Mouse (Mus musculus): ENCODE measurements around the gene Tns1.
"Not testable (repeated sequence)": the region's sequence is repeated elsewhere in the genome, so short reads cannot be mapped to it uniquely, and the experiment has no call there.

Tns1 gene
- long read RNA-seq, experiment 1, partial matches to known transcripts, result 3 of 56 reads
- long read RNA-seq, experiment 1, other reads (novel, unspliced or antisense), result 53 of 56 reads
- long read RNA-seq, experiment 2, partial matches to known transcripts, result 5 of 59 reads
- long read RNA-seq, experiment 2, other reads (novel, unspliced or antisense), result 54 of 59 reads

DNA sequence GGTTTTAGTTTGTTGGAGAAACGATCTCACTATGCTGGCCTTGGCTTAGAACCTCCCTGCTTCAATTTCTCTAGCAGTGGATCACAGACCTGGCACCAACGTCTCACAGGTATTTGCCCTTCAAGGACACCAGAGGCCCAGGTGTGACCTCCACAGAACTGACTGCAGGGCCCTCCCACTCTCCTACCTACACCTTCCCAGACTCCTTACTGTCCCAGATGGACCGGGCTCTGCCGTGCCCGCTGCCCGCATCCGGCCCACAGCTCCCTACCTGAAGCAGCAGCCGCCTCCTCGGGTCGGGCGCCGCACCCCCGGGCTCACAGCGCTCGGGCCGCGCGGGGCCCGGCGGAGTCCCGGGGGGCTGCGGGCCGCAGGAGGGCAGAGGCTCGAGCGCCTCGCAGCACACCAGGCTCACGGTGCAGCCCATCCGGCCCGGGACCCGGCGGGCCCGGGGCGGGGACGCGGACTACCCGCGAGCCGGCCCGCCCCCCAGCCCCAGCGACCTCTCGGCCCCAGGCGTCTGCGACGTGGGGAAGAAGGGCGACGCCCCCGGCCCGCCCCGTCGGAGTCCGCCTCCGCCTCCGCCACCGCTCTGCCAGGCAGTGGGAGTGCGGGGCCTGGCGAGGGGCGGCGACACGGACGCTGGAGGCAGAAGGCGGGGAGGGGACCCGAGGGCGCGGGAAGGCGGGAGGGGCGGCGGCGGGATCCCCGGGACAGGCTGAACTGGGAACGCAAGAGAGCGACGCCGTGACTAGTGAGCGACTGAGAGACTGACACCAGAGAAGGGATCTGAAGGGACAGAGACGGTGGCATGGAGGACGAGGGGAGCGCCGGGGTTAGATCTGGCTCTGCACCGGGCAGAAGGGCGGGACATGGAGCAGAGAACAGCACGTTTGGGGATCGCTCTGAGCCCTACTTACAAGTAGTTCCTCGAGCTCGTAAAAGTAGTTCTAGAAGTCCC is at the start of gene Tns1:
Gene Tns1 (minus strand): TSS at position 429 of the 961 bp plus-strand sequence.
- intact Hi-C loops (cut with DNase I), result loop anchor here (2.0 to 5.0 kb wide), 2 partner anchors 37 to 222 kb away; no protein-coding TSS in a partner anchor

DNA sequence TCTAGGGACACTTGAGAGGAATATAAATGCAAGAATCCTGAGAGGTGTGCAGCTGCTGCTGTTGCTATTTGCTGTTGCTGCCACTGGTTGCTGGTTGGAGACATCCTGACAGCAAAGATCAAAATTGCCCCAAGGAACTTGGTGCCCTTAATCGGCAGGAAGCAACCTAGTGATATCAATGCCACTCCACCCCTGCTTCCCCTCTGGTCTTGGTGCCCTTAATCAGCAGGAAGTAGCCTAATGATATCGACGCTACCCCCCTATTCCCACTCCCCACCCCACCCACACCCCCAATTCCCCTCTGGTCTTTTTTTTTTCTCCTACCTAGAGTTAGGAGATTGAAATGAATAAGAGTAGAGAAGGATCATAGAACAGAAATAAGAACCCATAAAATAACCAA is 48.5 kb upstream of the Tns1 start:
- intact Hi-C loops (cut with DNase I), result no loop called here

DNA sequence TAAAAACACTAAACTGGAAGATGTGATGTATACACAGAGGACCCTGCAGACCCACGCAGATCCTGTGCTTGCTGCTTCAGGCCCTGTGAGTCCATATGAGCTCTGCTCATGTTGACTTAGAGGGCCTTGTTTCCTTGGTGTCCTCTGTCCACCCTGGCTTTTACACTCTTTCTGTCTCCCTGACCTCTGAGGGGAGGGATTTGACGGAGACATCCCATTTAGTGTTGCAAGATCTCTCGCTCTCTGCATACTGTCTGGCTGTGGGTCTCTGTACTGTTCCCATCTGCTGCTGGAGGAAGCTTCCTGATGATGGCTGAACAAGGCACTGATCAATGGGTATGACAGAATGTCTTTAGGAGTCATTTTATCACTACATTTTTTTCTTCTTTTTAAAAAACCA is 45.5 kb upstream of the Tns1 start:
- intact Hi-C loops (cut with DNase I), result no loop called here

DNA sequence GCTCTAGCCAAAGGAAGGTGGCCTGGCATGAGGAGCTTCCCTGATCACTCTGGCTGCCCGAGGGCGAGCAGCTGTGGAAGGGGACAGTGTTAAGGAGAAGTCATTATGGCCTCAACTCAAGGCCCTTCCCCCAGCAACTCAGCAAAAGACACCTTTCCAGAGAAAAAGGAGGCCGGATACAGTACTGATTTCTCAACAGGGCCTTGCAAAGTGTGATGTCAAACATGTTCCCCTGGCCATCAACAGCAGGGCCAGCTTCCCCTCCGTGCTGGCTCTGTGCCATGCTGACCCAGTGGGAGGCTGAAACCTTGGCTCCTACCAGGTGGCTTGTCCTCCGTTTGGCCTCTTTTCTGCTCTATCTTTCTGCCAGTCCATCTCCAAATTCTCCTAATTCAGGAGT is 42.9 kb upstream of the Tns1 start:
- intact Hi-C loops (cut with DNase I), result no loop called here

DNA sequence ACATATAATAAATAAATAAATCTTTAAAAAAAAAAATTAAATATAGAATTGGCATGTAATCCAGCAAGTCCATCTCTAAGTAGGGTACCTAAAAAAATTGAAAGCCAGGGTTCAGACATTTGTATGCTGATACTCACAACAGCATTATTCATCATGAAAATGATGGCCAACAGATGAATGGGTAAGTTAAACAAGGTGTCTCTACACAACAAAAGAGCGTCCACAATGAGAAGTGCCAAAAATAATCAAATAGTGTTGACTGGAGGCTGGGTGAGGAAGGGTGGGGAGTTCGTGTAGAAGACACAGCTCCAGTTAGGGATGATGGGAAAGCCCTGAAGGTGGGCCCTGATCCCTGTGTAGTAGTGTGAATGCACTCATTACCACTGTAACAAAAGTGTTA is 35.8 kb upstream of the Tns1 start:
- intact Hi-C loops (cut with DNase I), result no loop called here

DNA sequence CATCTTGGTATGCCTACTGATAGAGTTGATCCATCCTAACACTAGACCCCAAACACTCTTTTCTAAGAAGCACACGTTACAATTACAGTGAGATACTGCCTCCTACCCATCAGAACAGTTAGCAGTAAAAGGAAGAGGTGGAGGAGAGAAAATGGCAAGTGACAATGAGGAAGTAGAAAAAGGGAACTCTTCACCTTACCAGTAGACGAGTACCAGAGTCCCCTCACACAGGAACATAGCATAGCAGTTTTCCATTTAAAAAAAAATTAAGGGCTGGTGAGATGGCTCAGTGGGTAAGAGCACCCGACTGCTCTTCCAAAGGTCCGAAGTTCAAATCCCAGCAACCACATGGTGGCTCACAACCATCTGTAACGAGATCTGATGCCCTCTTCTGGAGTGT is 35.4 kb upstream of the Tns1 start:
- intact Hi-C loops (cut with DNase I), result not testable (repeated sequence)

DNA sequence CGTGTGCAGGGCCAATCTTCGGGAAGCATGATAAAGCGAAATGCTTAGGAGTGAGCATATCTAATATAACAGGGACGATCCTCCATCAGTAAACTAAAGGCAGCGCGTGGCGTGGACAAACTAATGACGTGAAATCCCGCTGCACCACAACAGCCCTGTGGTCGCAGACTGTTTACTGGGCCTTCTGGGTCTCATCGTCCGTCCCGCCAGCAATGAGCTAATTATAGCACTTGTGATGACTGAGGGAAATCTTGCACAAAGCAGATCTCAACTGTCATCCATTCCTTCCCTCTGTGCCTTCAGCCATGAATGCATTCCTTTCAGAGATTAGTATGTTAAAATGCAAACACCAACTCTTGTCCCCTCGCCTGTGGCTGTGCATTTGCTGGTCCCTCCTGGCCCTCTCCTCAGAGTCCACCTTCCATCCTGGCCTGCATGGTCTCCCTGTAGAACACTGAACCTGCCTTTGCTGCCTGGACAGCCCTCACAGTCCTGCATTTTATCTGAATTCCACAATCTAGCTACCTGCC is 32.2 kb upstream of the Tns1 start:
- intact Hi-C loops (cut with DNase I), result no loop called here

DNA sequence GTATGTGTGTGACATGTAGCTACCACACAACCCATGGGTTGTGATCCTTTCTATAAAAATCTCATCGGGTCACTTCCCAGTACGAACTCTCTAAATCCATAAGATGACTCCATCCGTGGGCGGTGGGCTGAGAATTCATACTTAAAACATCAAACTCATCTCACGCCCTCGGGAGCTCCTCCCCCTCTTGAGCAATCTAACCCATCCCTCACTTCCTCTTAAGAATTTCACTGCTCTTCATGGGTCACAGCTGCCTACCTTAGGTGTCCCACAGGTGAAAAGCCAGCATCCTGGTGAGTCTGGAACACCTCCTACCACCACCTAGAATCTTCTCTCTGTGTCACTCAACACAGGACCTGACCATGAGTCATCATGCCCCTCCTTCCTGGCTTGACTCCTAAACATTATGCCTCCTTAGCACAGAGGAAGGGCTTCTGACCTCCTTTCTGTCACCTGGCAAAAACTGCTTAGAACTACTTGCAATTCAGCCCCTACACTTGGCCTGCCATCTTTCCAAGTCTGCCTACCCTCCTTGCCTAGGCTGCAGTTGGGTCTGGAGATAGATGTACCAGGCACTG is 31.3 kb upstream of the Tns1 start:
- intact Hi-C loops (cut with DNase I), result no loop called here

DNA sequence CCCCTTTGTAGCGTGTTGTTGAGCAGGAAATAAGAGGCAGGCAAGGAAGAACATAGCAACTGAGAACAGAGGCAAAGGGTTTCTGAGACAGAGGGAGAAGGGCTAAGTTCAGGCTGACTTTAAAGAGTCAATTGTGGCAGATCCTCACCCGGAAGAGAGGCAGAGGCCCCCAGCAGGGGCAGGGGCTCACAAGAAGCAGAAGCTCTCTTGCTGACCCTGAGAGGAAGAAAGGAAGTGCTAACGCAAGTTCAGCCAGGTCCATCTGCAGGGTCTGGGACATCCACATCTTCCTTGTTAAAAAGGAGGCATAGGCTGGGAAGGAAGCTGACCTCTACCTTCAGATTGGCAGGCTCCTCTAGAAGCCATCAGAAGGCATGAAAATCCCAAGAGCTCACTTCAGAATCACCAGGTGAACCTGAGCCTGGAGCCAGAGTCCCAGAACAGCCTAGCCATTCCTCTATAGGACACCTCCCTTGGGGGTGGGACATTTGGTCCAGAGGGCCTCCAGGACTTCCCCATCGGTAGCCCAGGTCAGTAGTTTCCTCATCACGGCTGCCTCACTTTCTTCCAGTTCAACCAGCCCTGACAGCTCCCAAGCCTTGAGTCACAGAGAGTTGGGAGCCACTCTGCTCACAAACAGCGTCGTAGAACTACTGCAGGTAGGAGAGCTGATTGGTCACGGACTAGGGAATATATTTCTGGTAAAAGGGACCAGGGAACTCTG is 29.4 kb upstream of the Tns1 start, which contains the start of gene Cxcr2:
Gene Cxcr2 (plus strand): TSS at position 529 of the 724 bp plus-strand sequence.
- intact Hi-C loops (cut with DNase I), result no loop called here

DNA sequence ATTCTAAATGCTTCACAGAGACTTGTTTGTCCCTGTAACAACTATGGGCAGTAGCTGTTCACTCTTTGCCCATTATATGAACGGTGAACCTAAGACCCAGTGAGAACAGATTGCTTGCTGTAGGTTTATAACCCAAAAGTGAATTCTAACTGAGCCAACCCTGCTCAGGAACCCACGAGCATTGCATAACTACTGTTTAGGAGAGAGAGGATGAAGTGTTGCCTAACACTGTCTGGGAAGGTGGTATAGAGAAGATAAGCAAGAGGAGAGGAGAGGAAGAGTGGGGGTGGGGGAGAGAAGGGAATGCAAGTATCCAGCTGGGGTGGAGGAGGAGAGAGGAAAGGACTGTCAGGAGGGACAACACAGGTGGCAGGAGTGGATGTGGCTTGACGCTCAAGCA is 26.8 kb upstream of the Tns1 start:
- intact Hi-C loops (cut with DNase I), result no loop called here

DNA sequence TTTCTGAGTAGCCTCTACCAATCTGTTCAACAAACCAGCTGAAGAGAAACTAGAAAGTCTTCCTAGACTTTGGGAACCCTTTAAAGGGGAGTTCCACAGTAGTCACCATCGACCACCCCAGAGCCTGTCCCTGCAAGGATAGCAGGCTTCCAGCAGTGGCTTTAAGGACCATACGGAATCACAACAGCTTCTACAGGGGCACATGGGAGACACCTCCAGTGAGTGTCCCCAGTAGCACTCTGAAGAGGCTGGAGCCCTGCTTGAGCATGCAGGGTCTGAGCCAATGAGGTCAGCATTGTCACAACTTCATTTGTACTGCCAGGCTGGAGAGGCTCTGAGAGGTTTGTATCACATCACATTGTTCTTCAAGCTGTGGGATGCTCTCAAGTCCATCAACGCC is 25.9 kb upstream of the Tns1 start:
- intact Hi-C loops (cut with DNase I), result no loop called here

DNA sequence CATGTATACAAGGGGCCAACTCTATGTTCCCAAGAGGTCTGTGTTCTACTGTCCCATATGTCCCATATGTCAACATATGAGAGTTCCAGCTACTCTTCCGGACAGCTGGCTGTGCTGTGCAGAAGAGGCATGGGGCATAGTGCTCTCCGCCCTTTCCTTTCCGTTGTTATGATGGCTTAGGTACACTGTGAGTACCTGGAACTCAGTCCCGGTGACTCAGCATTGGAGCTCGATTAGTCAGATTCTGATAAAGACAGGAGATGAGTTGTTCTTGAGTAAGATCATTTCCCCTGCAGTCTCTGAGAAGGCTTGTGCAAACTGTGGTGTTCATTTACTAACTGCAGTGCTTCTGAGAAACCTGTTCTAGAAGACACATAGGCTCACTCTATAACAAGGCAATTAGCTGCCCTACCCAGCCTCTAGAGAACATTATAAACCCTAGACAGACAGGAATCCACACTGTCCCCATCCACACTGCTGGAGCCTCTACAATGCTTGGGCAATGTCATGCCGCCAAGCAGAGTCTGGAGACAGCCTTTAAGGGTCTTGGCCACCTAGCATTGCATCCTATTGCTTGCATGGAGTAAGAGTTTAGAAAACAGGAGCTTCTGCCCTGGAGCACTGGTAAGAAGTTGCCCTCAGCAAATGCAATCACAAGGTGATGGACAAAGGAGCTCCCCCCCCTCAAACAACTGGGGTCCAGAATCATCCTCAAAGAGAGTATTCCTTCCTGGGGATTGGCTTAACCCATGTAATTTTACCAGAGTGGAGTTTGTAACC is 25.0 kb upstream of the Tns1 start:
- intact Hi-C loops (cut with DNase I), result no loop called here

DNA sequence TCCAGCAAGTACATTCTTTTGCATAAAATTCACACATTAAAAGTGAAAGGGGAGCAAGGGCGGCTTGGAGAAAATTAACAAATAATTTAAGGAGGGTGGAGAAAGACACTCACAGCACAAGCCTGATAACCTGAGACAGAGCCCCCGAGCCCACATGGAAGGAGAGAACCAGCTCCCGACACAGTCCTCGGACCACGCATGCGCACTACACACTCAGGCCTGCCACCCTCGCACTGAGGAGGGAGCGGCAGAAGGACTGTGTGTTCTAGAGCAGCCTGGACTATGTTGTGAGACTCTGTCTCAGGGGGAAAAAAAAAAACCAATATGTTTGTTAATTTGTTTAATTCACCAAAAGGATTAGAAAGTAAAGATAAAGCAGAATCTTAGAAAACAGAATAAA is 17.5 kb upstream of the Tns1 start:
- intact Hi-C loops (cut with DNase I), result no loop called here

DNA sequence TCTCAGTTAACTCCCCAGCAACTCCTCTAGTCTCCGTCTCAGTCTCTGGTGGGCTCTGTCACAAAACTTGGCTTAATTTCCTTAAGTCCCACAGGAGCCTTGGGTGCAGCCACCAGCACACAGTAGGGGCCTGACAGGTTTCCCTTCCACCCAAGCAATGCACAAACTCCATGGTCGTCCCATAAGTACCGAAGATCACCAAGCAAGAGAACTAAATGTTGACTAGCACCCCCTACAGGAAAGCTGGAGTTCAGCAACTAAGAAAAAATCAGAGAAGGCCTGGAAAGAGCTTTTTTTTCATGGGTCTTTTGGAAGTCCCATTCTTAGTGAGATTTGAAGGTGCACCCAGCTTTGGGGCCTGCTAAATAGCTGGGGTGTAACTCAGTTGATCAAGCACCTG is 15.2 kb upstream of the Tns1 start:
- intact Hi-C loops (cut with DNase I), result loop anchor here (5.0 kb wide), 1 partner anchor 237 kb away; no protein-coding TSS in a partner anchor

DNA sequence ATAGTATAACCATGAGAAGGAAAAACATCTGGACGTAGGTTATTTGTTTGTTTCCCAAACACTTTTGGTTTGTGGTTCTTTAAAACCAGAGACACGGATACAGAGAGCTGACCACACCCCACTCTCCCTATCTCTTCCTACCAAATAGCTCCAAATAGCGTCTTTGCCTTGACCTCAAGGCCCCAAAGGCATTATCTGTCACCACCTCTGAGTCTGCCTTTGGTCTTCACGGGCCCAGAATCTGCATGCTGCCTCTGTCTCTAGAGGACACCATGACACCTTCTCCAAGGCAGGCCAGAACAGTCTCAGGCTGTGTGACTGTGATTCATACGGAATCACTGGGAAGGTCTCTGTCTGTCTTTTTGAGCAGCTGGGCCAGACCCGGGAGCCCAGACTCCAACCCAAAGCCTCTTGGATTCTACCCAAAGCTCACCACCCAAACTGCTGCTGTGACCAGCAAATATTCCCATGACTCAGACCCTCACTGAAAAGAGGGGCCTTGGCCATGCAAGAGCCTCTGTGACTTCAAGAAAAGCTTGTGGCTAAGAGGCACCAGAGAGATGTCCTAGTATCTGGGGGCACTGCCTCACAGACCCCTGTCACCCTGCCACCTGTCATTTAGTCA is 11.2 kb upstream of the Tns1 start:
- intact Hi-C loops (cut with DNase I), result loop anchor here (5.0 kb wide), 1 partner anchor 233 kb away; no protein-coding TSS in a partner anchor

DNA sequence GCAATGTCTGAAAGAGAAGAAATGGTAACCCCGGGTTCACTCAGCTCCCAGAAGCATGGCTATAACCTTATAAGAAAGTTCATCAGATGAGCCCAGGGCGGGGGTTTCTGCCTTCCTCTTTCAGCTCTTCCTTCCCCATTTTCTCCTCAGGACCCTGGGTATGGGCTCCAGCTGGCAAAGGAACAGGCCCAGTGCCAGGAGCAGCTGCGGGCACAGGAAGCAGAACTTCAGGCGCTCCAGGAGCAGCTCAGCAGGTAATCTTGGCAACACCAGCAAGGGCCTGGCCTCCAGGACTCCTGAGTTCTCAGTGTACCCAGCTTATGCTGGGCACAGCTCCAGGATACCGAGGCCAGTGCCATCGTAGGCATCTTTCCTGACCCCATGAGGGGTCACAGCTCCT is 9.7 kb upstream of the Tns1 start:
- intact Hi-C loops (cut with DNase I), result no loop called here

DNA sequence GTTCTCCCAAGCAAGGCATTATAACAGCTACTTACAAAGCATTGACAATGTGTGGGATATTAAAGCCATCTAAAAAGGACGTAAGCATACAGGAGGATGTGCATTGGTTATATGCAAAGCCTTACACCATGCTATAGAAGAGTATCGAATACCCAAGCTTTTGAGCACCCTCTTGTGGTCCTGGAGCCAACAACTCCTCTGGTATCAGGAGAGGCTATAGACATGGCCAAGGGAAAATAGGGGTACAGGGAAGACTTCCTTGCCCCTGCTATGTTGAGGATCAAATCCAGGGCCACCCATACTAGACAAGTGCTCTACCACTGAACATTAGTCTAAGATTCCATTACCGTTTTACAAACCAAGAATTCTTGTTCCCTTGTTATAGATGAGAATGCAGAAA is 7.8 kb upstream of the Tns1 start:
- intact Hi-C loops (cut with DNase I), result no loop called here

DNA sequence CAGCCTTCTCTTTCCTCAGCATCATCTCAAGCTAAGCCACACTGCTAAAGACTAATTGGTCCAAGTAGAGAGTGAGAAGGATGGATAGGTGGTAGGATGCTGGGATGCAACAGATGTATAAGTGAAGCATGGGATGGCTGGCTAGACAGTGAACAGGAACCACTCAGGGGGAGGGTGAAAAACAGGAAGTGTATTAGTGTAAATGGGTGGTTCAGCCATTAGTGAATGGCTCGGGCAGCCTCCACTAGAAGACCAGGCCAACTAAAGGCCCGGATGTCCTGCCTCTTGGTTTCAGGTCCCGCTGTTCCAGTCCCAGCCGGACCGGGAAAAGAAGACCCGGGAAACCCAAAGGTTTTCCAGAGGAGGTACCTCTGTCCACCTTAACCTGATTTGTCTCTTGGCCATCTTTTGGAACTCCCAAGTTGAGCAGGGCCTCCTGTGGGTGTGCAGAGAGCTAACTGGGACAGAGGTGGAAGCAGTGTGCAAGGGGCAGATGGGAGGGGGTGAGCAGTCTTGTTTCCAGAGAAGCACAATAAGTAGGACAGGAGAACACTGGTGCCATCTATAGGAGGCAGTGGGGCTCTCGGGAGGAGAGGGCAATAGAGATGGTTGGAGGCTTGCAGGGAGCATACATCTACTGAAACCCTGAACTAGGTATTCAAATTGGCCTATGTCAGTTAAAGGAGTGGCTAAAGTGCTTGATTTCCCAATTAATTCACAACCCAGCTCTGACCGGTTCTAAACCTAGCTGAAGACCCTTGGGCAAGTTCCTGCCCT is 6.8 kb upstream of the Tns1 start:
- intact Hi-C loops (cut with DNase I), result no loop called here

DNA sequence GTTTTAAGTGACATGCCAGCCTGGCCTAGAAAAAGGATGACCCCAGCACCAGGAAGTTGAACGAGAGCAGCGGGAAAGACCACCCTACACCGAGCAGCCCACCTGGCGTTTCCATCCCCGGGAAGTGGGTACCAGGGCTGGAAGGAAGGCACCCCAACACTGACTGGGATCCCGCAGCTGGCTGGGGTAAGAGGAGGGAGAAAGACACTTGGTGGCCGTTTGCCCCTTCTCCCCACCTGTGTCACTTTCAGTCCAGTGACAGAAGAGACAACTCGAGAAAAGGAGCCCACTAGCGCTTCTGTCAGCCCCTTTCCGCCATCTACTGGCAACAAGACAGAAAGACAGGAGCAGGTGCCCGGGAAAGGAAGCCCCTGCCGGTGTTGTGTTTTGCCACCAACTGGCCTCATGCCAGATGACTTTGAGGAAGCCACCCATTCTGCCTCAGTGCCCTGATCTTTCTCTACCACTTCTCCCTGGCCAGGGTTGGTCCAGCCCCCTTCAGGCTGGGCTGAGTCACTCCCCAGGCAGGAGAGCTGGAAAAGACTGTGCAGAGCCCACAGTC is 823 bp upstream of the Tns1 start, which contains the start of gene Rufy4:
Gene Rufy4 (plus strand): TSS at position 551 of the 562 bp plus-strand sequence.
- intact Hi-C loops (cut with DNase I), result loop anchor here (2.0 to 5.0 kb wide), 3 partner anchors 38 to 222 kb away; no protein-coding TSS in a partner anchor
